Mouse (Mus musculus) cerebellum, adult (tissue): ENCODE data around the gene Pecam1.
"Not testable (repeated sequence)": the region's sequence is repeated elsewhere in the genome, so short reads cannot be mapped to it uniquely, and the experiment has no call there.

Source experiments
- ATAC-seq: cut with Nextera tagmentation; 2 replicates; pipeline ENCODE4 v1.9.2; 2017; ENCODE audit warnings: mild to moderate bottlenecking, moderate library complexity, mixed read lengths; ENCODE audit not compliant: insufficient number of reproducible peaks, low FRiP score, low TSS enrichment

The Pecam1 gene

DNA sequence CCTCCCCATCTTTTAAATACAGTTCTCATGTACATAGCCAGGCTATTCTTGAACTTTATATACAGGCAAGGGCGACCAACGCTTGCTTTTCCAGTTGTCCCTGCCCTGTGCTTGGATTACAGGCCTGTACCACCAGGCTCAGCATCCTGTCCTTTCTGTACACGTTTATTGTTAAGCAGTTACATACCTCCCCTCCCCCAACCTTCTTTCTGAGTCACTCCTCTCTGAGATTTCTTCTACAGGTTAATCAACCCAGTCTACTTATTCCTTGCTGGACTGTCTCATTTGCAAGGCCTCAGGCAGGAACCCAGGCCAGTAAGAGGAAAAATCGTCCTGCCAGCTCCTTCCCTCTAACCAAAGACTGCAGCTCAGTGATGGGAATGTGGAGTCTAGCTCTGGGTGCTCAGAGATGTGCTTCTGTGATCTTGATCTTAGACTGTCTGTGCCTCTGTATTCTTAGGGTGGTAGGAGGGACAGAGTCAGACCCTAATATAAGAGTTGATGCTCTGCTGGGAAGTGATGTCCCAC is 79.4 kb downstream of the Pecam1 start:
- ATAC-seq = no peak

DNA sequence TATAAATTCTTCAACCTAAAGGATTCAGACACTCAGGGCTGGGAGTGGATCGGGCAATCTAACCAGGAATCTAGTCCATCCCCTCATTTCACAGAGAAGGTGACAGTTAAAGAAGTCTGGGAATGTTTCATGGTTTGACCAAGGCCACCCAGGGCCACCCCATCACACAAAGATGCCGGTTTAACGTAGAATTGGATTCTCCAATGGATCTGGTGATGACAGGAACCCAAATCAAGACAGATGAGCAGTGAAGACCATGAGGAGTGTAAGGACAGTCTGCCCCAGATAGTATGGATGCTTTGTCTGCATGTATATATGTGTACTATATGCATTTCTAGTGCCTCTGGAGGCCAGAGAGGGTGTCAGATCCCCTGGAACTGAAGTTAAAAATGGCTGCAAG is 80.2 kb downstream of the Pecam1 start:
- ATAC-seq = no peak

DNA sequence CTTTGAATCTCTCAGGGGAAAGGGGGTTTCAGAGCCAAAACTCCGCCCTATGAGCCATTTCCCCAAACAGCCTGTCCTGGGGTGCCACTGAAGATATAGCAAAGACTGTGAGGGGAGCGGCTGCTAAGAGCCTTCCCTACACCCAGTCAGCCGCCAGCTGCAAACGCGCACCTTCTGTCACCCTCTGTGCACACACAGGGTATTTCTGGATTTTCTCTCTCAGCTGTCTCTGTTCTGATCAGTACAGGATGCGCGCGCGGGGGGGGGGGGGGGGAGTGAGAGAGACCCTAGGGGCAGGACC is 80.6 kb downstream of the Pecam1 start:
- ATAC-seq = no peak

DNA sequence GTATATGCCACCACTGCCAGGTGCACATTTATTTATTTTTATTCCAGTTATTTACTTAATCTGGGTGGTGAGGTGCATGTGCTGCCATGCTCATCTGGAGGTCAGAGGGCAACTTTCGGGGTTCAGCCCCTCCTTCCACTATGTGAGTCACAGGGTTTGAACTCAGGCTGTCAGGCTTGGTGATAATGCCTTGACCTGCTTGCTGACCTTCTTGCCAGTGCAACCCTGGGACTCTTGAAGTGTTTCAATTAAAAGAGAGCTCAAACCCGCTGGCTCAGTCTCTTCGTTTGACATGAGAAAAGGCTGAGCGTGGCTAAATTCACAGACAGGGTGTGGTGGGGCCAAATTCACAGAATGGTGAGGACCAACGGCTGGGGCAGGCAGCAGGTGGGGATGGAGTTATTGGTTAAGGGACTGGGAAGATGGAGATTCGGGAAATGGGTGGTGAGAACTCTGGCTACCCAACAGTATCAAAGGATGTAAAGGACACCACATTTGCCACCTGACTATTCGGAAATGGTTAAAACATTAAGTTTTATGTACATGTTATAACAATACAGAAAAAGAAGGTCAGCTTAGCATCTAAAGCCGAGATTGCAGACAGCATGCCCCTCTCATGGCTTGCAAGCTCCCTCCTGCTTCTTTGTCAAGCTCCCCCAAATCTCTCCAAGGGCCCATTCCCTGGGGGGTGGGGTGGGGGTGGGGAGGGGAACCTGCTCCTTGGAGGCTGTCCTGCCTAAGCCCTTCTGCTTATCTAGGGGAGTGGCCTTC is 81.1 kb downstream of the Pecam1 start:
- ATAC-seq = no peak

DNA sequence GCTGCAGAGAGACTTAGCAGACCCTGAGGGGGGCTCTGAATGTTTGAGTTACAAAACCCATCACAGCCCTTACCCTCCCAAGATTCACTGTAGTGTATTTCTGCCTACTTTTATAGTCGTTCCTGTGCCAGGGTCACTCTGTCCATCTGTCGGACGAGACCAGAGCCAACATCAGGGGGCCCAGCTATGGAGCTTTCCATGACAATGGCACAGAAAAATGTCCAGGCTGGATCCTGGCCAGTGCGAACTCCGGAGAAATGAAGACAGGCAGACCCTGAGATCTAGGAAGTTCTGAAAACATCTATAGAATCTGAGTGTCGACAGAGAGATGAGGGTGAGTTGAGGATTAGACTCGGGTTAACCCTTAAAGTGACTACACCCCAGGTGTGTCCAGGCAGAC is 82.1 kb downstream of the Pecam1 start:
- no peak for ATAC-seq

DNA sequence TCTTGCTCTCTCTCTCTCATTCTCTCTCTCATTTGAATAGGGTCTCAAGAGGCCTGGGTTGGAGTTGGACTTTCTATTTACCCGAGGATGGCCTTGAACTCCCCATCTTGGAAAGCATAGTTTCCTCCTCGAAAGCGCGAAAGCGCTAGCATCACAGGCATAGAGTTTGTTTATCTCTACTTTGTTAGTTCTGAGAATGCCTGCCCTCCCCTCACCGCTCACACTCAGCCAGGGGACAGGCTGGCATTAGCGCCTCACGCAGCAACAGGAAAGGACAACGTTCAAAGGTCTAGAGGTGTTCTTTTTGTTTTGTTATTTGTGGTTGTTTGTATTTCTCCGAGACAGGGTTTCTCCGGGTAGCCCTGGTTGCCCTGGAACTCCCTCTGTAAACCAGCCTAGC is 82.6 kb downstream of the Pecam1 start:
- ATAC-seq = no peak

DNA sequence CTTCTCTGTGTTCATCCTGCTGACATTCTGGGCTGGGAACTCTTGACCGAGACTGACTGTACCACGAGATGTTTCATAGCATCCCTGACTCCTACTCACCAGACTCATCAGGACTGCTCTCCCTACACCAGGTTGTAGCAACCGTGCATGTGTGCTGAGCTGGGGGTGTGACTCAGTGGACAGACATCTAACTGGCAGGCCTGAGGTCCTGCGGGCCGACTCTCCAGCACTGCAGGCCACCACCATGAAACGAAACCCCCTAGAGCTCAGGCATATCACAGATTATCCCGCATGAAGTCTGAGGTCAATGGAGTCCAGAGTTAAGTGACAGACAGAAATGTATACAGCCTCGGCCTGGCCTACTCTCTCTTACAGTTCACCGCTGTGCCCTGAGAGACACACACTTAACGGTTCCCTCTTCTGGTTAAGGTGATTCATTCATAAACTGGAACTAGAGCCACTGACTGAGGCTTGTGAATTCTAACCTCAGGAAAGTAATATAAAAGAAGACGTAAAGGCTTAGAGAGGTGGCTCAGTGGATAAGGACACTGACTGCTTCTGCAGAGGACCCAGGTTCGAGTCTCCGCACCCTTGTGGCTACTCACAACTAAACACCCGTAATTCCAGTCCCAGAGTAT is 83.8 kb downstream of the Pecam1 start:
- ATAC-seq = no peak

DNA sequence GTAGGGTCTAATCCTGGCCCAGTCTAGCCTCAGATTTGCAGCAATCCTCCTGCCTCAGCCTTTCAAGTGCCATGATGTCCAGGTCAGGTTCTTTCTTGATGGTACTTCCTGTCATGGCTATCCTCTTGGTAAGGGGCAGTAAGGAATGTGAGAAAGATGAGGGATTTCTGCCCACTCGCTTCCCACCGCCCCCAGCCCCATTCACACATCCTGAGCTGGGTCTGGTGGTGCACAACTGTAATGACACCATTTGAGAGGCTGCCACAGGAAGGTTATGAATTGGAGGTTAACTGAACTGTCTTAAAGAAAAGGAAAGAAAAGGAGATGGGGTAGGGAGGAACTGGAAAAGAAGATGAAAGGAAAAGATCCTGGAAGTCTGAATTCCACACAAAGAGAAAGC is 84.6 kb downstream of the Pecam1 start:
- no peak for ATAC-seq

DNA sequence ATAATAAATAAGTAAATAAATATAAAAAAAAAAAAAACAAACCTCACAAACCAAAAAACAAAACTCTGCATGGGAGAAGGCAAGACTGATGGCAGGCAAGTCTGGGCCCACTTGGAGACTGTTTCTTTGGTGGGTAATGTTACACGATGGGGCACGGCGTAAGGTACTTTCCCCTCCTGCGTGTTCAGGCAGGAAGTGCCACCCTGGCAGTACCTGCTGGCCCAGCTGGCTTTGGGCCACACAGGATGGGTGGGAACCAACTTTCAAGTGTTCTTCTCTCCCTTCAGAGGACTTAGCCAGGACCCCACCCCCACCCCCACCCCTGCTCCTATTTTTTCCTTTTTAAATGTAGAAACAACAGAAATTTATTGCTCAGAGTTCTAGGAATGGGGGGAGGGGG is 85.1 kb downstream of the Pecam1 start:
- no peak for ATAC-seq

DNA sequence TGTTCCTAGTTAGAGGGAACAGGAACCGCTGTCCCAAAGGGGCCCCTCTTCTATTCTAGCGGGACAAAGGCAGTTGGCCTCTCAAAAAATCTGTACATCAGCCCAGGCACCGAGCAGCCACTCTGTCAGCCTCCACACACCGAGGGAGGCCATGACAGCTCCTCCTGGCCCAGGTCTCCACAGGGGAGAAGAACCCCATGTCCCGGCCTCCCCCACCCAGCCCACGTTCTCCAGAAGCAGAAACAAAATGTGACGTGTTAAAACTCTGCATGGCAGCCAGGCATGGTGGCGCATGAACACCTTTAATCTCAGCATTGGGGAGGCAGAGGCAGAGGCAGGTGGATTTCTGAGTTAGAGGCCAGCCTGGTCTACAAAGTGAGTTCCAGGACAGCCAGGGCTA is 85.7 kb downstream of the Pecam1 start:
- no peak for ATAC-seq

DNA sequence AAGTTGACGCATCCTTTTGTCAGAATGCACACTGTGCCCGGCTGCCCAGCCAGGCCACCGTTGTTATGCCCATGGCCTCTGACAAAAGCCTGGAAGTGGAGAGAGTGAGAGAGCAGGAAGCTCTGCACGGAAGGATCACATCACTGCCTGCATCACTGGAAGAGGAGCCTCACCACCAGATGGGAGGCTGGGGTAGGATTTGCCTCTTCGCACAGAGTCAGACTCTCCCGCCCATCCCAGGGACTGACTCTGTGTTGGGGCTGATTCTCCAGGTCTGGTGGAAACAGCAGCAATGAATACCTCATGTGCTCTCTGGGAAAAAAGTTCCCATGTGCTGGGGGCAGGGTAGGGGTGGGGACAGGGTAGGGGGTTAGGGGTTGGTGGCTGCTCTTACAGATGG is 86.6 kb downstream of the Pecam1 start:
- no peak for ATAC-seq

DNA sequence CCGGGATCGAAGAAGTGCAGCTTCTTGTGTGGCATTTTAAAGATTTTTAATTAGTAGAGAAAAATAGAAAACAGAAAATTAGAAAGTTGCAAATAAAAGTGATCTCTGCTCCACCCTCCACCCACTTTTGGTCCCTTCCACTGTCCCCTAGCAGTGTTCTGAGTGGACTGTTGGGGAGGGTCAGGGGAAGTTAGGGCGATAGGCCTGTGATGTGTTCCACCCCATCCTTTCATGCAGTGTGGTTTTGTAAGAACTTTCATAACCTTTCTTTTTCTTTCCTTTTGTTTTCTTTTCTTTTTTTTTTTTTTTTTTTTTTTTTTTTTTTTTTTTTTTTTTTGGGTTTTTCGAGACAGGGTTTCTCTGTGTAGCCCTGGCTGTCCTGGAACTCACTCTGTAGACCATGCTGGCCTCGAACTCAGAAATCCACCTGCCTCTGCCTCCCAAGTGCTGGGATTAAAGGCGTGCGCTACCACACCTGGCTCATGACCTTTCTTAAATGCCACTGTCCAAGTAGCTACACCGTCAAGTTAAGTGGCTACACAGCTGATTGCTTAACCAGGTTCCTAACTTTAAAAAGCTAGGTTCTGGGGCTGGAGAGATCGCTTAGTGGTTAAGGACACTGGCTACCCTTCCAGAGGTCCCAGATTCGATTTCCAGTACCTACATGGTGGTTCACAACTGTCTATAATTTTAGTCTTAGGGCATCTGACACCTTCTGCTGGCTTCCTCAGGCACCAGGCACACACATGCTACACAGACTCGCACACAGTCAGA is 87.6 kb downstream of the Pecam1 start:
- ATAC-seq = no peak

DNA sequence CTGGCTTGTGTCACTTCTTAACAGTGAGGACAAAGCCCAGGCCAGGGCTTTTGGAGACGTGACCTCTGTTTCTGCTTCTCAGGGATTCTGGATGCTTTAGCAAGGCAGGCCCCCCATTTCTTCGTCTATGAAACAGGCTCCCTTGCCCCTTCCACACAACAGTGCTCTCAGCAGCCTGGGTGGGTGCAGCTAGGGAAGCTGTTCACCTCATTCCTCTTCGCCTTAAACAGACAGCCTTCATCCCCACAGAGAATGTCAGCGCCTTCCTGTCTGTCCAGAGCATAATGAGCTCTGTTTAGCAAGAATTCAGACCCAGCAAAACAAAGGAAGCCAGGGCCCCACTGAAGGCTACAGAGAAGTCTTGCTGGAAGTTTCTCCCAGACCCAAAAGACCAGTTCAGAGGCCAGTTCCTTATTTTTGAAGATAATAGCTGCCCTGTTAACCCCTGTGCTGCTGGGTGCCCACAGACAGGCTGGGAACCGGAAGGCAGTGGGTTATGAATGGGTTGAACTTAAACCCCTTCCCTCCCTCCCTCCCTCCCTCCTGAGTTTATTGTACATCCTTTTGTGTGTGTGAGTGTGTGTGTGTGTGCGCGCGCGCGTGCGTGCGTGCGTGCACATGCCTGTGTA is 89.9 kb downstream of the Pecam1 start:
- ATAC-seq = no peak

DNA sequence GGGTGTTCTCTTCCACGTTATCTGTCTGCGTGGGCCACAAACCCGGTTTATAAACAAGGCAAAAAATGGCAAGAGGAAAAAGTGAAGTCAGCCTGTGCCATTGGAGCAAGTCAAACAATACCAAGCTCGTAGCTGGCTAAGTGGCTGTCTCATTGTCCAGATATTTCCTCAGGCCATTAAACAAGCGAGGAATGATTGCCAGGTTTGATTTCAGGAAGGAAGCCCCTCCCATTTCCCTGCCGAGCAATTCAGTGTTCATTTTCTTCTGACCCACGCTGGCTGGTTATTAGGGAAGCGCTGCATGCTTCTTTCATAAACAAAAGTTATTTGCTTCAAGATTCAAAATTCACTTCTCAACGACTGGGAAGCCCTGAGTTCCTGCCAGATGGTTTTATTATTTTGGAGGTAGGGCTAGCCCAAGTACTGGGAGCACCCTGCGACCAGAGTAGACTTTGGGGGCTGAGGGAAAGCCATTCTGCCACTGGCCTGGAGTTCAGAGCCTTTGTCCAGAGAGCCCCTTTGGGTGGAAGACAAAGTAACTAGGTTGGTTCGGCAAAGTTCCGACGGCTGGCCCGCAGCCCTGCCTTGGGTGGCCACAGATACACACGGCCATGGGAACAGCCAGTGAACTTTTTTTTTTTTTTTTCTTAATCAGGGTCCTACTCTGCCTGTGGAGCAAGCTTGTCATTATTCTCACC is 90.7 kb downstream of the Pecam1 start:
- ATAC-seq = no peak

DNA sequence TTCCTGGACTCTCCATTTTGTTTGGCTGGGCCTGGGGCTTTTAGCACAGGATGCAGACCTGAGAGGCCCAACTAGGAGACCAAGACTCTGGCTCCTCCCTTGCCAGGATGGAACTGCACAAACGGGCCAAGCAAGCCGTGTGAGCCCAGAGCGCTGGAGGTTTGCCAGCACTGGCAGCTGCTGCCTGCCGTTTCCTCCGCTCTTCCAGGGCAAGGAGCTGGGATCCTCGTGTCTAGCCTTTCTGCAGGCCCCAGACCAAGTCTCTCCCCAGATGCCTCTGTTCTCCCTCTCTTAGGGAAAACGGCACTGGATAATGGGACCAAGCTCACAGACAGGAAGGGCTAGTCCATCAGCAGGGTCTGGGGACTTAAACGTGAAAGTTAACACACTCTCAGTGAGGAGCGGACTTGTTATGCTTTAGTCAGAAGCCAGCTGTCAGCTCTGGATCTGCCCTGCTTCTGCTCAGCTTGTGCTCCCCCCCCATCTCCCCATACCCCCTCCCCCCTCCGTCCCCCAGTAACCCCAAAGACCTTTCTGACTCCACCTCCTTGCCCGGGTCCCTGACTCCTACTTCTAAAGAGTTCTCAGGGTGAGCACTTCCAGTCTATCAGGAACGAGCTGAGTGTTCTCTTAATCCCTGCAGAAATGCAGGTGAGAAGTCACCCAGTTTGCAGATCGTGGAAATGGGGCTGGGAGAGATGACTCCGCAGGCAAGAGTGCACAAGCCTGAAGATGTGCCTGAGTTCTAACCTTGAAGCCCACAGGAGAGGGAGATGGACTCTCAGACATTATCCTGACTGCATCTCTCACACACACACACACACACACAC is 92.2 kb downstream of the Pecam1 start:
- ATAC-seq = peak; percentile 76; the same call in 1 of the 2 replicates

DNA sequence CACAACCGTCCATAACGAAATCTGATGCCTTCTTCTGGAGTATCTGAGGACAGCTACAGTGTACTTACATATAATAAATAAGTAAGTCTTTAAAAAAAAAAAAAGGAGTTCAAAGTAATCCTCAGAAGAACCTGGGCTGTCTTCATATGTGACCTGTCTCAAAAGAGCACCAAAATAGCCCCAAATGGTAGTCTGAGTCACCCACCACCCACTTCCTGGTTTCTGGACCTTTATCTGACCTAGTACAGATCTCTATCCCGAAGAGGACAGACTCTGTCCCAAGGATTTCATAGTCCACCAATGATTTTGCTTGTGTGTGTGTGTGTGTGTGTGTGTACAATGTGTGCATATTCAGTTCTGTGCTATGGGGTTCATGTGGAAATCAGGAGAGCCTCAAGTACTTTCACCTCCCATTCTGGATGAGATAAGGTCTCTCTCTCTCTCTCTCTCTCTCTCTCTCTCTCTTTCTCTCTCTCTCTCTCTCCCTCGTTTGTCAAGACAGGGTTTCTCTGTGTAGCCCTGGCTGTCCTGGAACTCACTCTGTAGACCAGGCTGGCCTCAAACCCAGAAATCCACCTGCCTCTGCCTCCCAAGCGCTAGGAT is 93.4 kb downstream of the Pecam1 start:
- not testable (repeated sequence) for ATAC-seq

DNA sequence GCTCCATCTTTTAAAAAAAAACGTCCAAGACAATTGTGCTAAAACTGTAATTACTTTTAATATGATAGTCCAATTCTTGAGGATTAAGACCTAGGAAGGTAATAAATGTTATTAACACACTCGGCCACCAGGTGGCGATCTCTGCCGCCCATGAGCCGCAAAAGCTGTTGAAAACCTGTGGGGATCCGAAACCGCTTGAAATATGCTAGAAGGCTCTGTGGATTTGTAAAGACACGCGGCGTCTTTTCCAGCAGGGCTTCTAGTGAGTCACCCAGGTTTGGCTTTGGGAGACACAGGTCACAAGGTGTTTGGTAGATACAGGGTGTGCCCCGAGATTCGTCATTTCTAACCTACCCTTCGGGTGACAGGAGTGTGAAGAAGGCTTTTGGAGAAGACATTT is 102.1 kb downstream of the Pecam1 start:
- ATAC-seq = peak; percentile 26; the same call in 1 of the 2 replicates

DNA sequence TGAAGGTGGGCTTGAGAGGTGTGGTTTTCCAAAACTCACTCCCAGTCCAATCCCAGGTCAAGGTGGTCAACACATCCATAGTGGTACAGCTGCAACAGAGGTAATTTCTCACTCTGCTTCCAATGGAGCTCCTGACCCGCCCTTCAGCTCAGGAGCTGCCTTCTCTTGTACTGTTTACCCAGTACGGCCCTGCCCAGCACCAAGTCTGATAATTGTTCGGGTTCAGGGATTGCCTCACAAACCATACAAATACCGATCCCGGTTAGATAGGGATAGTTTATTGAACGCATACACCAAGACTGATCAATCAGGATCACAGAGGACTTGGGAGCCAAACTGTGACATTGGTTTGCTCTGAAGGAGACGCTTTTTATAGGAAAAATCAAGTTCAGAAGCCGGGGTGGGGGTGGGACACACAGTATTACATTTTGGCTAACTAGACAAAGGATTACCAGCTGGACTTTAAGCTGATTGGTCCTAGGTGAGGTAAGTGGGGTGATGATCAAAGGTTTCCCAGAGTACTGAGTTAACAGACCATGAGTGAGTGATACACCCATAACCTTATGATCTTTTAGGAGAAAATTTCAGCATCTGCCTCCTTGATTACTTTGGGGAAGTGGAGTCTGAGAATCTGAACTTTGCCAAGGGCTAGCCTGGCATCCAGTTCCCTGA is 107.3 kb downstream of the Pecam1 start:
- no peak for ATAC-seq

DNA sequence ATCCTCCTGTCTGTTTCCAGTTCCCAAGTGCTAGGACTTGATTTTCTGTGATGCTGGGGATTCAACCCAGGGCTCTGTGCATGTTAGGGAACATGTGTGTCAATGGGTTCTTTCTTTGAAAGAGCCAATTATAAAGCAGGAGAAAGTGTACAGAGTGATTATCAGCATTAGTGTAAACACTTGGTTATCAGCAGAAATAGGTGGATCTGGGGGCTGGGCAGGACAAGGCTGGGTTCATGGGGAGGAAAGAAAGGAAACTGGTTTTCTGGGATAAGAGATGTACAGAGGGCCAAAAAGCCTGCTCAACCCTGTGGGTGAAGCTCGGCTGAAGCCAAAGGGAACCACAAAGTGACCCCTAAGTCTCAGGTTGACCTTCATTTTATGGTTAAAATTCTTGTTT is 108.8 kb downstream of the Pecam1 start:
- no peak for ATAC-seq
